Mouse (Mus musculus) heart, embryonic 12.5 days (tissue): ENCODE data around the gene Bmpr1a. TPM values are rescaled to one million over a fixed set of nuclear protein-coding genes. Genes with fewer than 3 reads are reported as not detected.

Source experiments
- ATAC-seq: fragments of 200-750 bp; cut with Nextera tagmentation; 2 replicates; pipeline ENCODE4 v1.8.0; 2017; ENCODE audit warnings: moderate TSS enrichment, moderate library complexity; ENCODE audit not compliant: insufficient number of reproducible peaks, low FRiP score
- H3K27ac ChIP-seq: fragments of 300-500 bp; sonication (generic); 2 replicates; pipeline ENCODE4 v1.5.1; 2016; ENCODE audit warnings: mild to moderate bottlenecking, moderate library complexity; ENCODE audit not compliant: poor library complexity, severe bottlenecking
- H3K27me3 ChIP-seq: fragments of 300-500 bp; sonication (generic); replicated peaks from 2 replicates; pipeline ENCODE4 v1.6.1; 2016; ENCODE audit warnings: mild to moderate bottlenecking, moderate library complexity
- H3K36me3 ChIP-seq: fragments of 300-500 bp; sonication (generic); 2 replicates; pipeline ENCODE4 v1.6.1; 2016; ENCODE audit warnings: mild to moderate bottlenecking, moderate library complexity
- H3K4me1 ChIP-seq: fragments of 300-500 bp; sonication (generic); replicated peaks from 2 replicates; pipeline ENCODE4 v1.6.1; 2016; ENCODE audit warnings: mild to moderate bottlenecking
- H3K4me2 ChIP-seq: fragments of 300-500 bp; sonication (generic); 2 replicates; pipeline ENCODE4 v1.6.1; 2016; ENCODE audit warnings: mild to moderate bottlenecking, moderate library complexity
- H3K4me3 ChIP-seq: fragments of 300-500 bp; sonication (generic); 2 replicates; pipeline ENCODE4 v1.5.1; 2016; ENCODE audit warnings: mild to moderate bottlenecking
- H3K9ac ChIP-seq: fragments of 300-500 bp; sonication (generic); 2 replicates; pipeline ENCODE4 v1.6.1; 2016; ENCODE audit warnings: mild to moderate bottlenecking, moderate library complexity
- H3K9me3 ChIP-seq: fragments of 300-500 bp; sonication (generic); replicated peaks from 2 replicates; pipeline ENCODE4 v1.6.1; 2016; ENCODE audit warnings: mild to moderate bottlenecking, moderate library complexity
- WGBS: fragments of 180-500 bp; shearing (Covaris S2); methylation state at CpG from one replicate; pipeline ENCODE4 v1.1.7; 2016; 5-methylcytosine and 5-hydroxymethylcytosine counted together
- polyA plus RNA-seq: library from polyadenylated mRNA; unstranded; fragments of >200 nt; fragmentation: Nextera tagmentation; extraction: Ambion mirVana; gene quantifications from 2 replicates; pipeline ENCODE4 v1.2.1, GENCODE M21; 2016

Bmpr1a gene
- polyA plus RNA-seq, result 53.9 and 58.0 TPM in 2 replicates

- Histone ChIP-seq H3K9me3 (no peaks in the 10 kb centered on the region), H3K4me1 (peaks cover 44% of the 10 kb centered on the region), H3K9ac (peak within 1 kb of the TSS; percentile 100), H3K36me3 (no peaks in the 10 kb centered on the region), H3K27ac (peak within 1 kb of the TSS; percentile 99), H3K4me2 (peak within 1 kb of the TSS; percentile 75), H3K27me3 (no peaks in the 10 kb centered on the region), H3K4me3 (peak within 1 kb of the TSS; percentile 93)
- ATAC-seq, result no peak; the same call in 1 of the 2 replicates
- WGBS, result 10% methylated on average over 15 of the region's 15 CpGs
These were observed at the start of gene Bmpr1a for GRCm38 (mm10) chr14:34503325-34503647. Bmpr1a (minus strand) TSS chr14:34503341.

GRCm38 (mm10) chr14:34552226-34552625 is 49.1 kb upstream of the Bmpr1a start:
- Histone ChIP-seq H3K9me3 (no peaks in the 10 kb centered on the region), H3K36me3 (peaks cover 67% of the 10 kb centered on the region), H3K4me3 (no peak overlapping the region), H3K4me1 (peaks cover 81% of the 10 kb centered on the region), H3K9ac (no peak overlapping the region), H3K27me3 (no peaks in the 10 kb centered on the region), H3K4me2 (no peak overlapping the region), H3K27ac (no peak overlapping the region)
- 84% methylated on average over 5 of the region's 5 CpGs for WGBS
- no peak for ATAC-seq

GRCm38 (mm10) chr14:34549004-34549671 is 46.0 kb upstream of the Bmpr1a start:
- Histone ChIP-seq H3K4me3 (peak overlapping the region; percentile 55), H3K9ac (peak overlapping the region; percentile 80), H3K4me1 (peaks cover 84% of the 10 kb centered on the region), H3K27ac (peak overlapping the region; percentile 89), H3K4me2 (peak overlapping the region; percentile 84), H3K36me3 (peaks cover 49% of the 10 kb centered on the region), H3K27me3 (no peaks in the 10 kb centered on the region), H3K9me3 (no peaks in the 10 kb centered on the region)
- WGBS, result 1% methylated on average over 55 of the region's 55 CpGs
- ATAC-seq, result peak; percentile 81

- WGBS, result 1% methylated on average over 27 of the region's 27 CpGs
- peak overlapping the region; percentile 89 for H3K27ac ChIP-seq
- peak overlapping the region; percentile 80 for H3K9ac ChIP-seq
- peaks cover 84% of the 10 kb centered on the region for H3K4me1 ChIP-seq
- peak overlapping the region; percentile 84 for H3K4me2 ChIP-seq
- peak overlapping the region; percentile 55 for H3K4me3 ChIP-seq
- ATAC-seq, result 0 out of 2 replicates have a peak, but pooled peaks have one; percentile 22
- peaks cover 49% of the 10 kb centered on the region for H3K36me3 ChIP-seq
- H3K27me3 ChIP-seq, result no peaks in the 10 kb centered on the region
- no peaks in the 10 kb centered on the region for H3K9me3 ChIP-seq
These were observed 45.4 kb upstream of the Bmpr1a start for GRCm38 (mm10) chr14:34548391-34549001.

- Histone ChIP-seq H3K4me2 (peak overlapping the region; percentile 31; the same call in 1 of the 2 replicates), H3K36me3 (peaks cover 54% of the 10 kb centered on the region), H3K9me3 (no peaks in the 10 kb centered on the region), H3K4me1 (peaks cover 61% of the 10 kb centered on the region), H3K27ac (peak overlapping the region; percentile 97), H3K9ac (no peak overlapping the region), H3K27me3 (no peaks in the 10 kb centered on the region), H3K4me3 (no peak overlapping the region)
- WGBS, result 29% methylated on average over 2 of the region's 2 CpGs
- ATAC-seq, result peak; percentile 46
These were observed 41.4 kb upstream of the Bmpr1a start for GRCm38 (mm10) chr14:34544545-34544944.

GRCm38 (mm10) chr14:34544001-34544400 is 40.9 kb upstream of the Bmpr1a start:
- Histone ChIP-seq H3K4me3 (no peak overlapping the region), H3K36me3 (peaks cover 57% of the 10 kb centered on the region), H3K9ac (peak overlapping the region; percentile 18), H3K27me3 (no peaks in the 10 kb centered on the region), H3K4me1 (peaks cover 57% of the 10 kb centered on the region), H3K4me2 (peak overlapping the region; percentile 31), H3K27ac (peak overlapping the region; percentile 97), H3K9me3 (no peaks in the 10 kb centered on the region)
- WGBS, result 55% methylated on average over 6 of the region's 6 CpGs
- ATAC-seq, result no peak; the same call in 1 of the 2 replicates

- H3K27ac ChIP-seq, result peak overlapping the region; percentile 97
- no peak overlapping the region for H3K4me3 ChIP-seq
- ATAC-seq, result no peak
- 0 out of 2 replicates have a peak overlapping the region, but pooled peaks have one; percentile 31 for H3K4me2 ChIP-seq
- H3K27me3 ChIP-seq, result no peaks in the 10 kb centered on the region
- peaks cover 59% of the 10 kb centered on the region for H3K36me3 ChIP-seq
- WGBS, result 61% methylated on average over 6 of the region's 6 CpGs
- H3K9ac ChIP-seq, result peak overlapping the region; percentile 18
- no peaks in the 10 kb centered on the region for H3K9me3 ChIP-seq
- H3K4me1 ChIP-seq, result peaks cover 53% of the 10 kb centered on the region
These were observed 40.5 kb upstream of the Bmpr1a start for GRCm38 (mm10) chr14:34543596-34543995.

- H3K9ac ChIP-seq, result no peak overlapping the region
These were observed 38.8 kb upstream of the Bmpr1a start for GRCm38 (mm10) chr14:34541896-34542295.

GRCm38 (mm10) chr14:34540685-34541162 is 37.6 kb upstream of the Bmpr1a start:
- ATAC-seq, result no peak; the same call in 1 of the 2 replicates
- peak overlapping the region; percentile 19; the same call in 1 of the 2 replicates for H3K27ac ChIP-seq
- no peak overlapping the region for H3K4me2 ChIP-seq
- H3K27me3 ChIP-seq, result no peaks in the 10 kb centered on the region
- no peak overlapping the region for H3K4me3 ChIP-seq
- H3K9ac ChIP-seq, result no peak overlapping the region
- peaks cover 39% of the 10 kb centered on the region for H3K4me1 ChIP-seq
- WGBS, result 30% methylated on average over 17 of the region's 17 CpGs
- peaks cover 80% of the 10 kb centered on the region for H3K36me3 ChIP-seq
- no peaks in the 10 kb centered on the region for H3K9me3 ChIP-seq

More at GRCm38 (mm10) chr14:34541896-34542295, 38.8 kb upstream of the Bmpr1a start:
- Histone ChIP-seq H3K9me3 (no peaks in the 10 kb centered on the region), H3K4me3 (no peak overlapping the region), H3K36me3 (peaks cover 75% of the 10 kb centered on the region), H3K4me2 (no peak overlapping the region), H3K27me3 (no peaks in the 10 kb centered on the region), H3K27ac (no peak overlapping the region), H3K4me1 (peaks cover 41% of the 10 kb centered on the region)
- WGBS, result 87% methylated on average over 5 of the region's 5 CpGs
- ATAC-seq, result no peak

GRCm38 (mm10) chr14:34535883-34536282 is 32.7 kb upstream of the Bmpr1a start:
- WGBS, result 37% methylated on average over 4 of the region's 4 CpGs
- peaks cover 7% of the 10 kb centered on the region; the same call in 1 of the 2 replicates for H3K4me1 ChIP-seq
- H3K27me3 ChIP-seq, result no peaks in the 10 kb centered on the region
- H3K9me3 ChIP-seq, result no peaks in the 10 kb centered on the region
- H3K36me3 ChIP-seq, result peaks cover 89% of the 10 kb centered on the region
- H3K4me3 ChIP-seq, result no peak overlapping the region
- no peak for ATAC-seq
- no peak overlapping the region for H3K9ac ChIP-seq
- H3K4me2 ChIP-seq, result no peak overlapping the region
- no peak overlapping the region for H3K27ac ChIP-seq

GRCm38 (mm10) chr14:34533537-34533936 is 30.4 kb upstream of the Bmpr1a start:
- Histone ChIP-seq H3K9me3 (0 out of 2 replicates have a peak, but pooled peaks cover 6% of the 10 kb centered on the region), H3K36me3 (peaks cover 84% of the 10 kb centered on the region), H3K4me3 (no peak overlapping the region), H3K9ac (no peak overlapping the region), H3K27me3 (no peaks in the 10 kb centered on the region), H3K4me2 (no peak overlapping the region), H3K27ac (no peak overlapping the region), H3K4me1 (peaks cover 17% of the 10 kb centered on the region)
- ATAC-seq, result no peak
- 81% methylated on average over 5 of the region's 5 CpGs for WGBS
